Mouse (Mus musculus) kidney, adult 11 months (tissue): ENCODE results near the gene Nptxr.

ENCODE experiments used
- DNase-seq: peaks from one replicate; pipeline ENCODE4 v3.0.0; 2022

Nptxr gene

GRCm38 (mm10) chr15:79804352-79805071 is at the start of gene Nptxr:
Nptxr (minus strand) TSS chr15:79804766.
- no peak for DNase-seq

- DNase-seq, result no peak
Measured at GRCm38 (mm10) chr15:79850143-79850542, 45.6 kb upstream of the Nptxr start.

GRCm38 (mm10) chr15:79847100-79847499 is 42.5 kb upstream of the Nptxr start:
- DNase-seq, result no peak

GRCm38 (mm10) chr15:79845986-79846385 is 41.4 kb upstream of the Nptxr start:
- DNase-seq, result no peak

- no peak for DNase-seq
Measured at GRCm38 (mm10) chr15:79842985-79843384, 38.4 kb upstream of the Nptxr start.

- no peak for DNase-seq
Measured at GRCm38 (mm10) chr15:79840281-79840680, 35.7 kb upstream of the Nptxr start.

GRCm38 (mm10) chr15:79834881-79835260 is 30.3 kb upstream of the Nptxr start:
- no peak for DNase-seq

- peak; percentile 93 for DNase-seq
Measured at GRCm38 (mm10) chr15:79834130-79834880, 29.7 kb upstream of the Nptxr start, which contains the start of the genes Npcd and Cbx6. Npcd (minus strand) TSS chr15:79834237. Cbx6 (minus strand) TSS chr15:79834688.

GRCm38 (mm10) chr15:79833251-79834050 is 28.9 kb upstream of the Nptxr start:
- DNase-seq, result no peak

- DNase-seq, result peak; percentile 41
Measured at GRCm38 (mm10) chr15:79832064-79832900, 27.7 kb upstream of the Nptxr start.

- peak; percentile 53 for DNase-seq
Measured at GRCm38 (mm10) chr15:79830388-79830787, 25.8 kb upstream of the Nptxr start.

GRCm38 (mm10) chr15:79829431-79829830 is 24.9 kb upstream of the Nptxr start:
- DNase-seq, result no peak

- DNase-seq, result no peak
Measured at GRCm38 (mm10) chr15:79828366-79829035, 23.9 kb upstream of the Nptxr start.

- no peak for DNase-seq
Measured at GRCm38 (mm10) chr15:79827778-79828210, 23.2 kb upstream of the Nptxr start.

GRCm38 (mm10) chr15:79827061-79827777 is 22.7 kb upstream of the Nptxr start:
- no peak for DNase-seq

- DNase-seq, result no peak
Measured at GRCm38 (mm10) chr15:79826221-79826935, 21.8 kb upstream of the Nptxr start.

GRCm38 (mm10) chr15:79825146-79825825 is 20.7 kb upstream of the Nptxr start:
- DNase-seq, result no peak

- DNase-seq, result peak; percentile 34
Measured at GRCm38 (mm10) chr15:79823588-79824280, 19.2 kb upstream of the Nptxr start.
